Mouse (Mus musculus) left cerebral cortex, adult 2 months (tissue): ENCODE results near the gene Fgf15. TPM values are rescaled to one million over a fixed set of nuclear protein-coding genes. Genes with fewer than 3 reads are reported as not detected.
"Not testable (repeated sequence)": the region's sequence is repeated elsewhere in the genome, so short reads cannot be mapped to it uniquely, and the experiment has no call there.

Experiments
- DNase-seq, 2 experiments: peaks; one replicate each; pipeline ENCODE4 v3.0.0; 2021 to 2022; ENCODE audit warnings: low spot score in 2 of 2, mixed read lengths in 1 of 2; ENCODE audit errors: extremely low spot score in 1 of 2
- H3K27ac ChIP-seq: fragments of 200-600 bp; 2 replicates; pipeline ENCODE4 v1.8.1; 2022
- H3K4me3 ChIP-seq: fragments of 200-600 bp; 2 replicates; pipeline ENCODE4 v1.8.1; 2022
- CTCF ChIP-seq: fragments of 200-600 bp; IDR thresholded peaks from 2 replicates; pipeline ENCODE4 v1.8.1; 2022; ENCODE audit warnings: antibody characterized with exemption, mild to moderate bottlenecking, moderate library complexity
- intact Hi-C: fragments of 180-260 bp; cut with DNase I; formaldehyde crosslinking; loops from one replicate; pipeline ENCODE4 v1.15.1; 2025
- total RNA-seq, 2 experiments: library from RNA; stranded (reverse); gene quantifications; 2 replicates each; pipeline ENCODE4 v1.2.3; 2021

Fgf15 gene
- total RNA-seq, 2 experiments from 2014 or later, result not detected

- H3K4me3 ChIP-seq, result no peak overlapping the region
- no peak for DNase-seq
- peak; percentile 67 for TF ChIP-seq CTCF
- H3K27ac ChIP-seq, result no peak overlapping the region
- intact Hi-C loops, result loop anchor here (2.0 kb wide), 2 partner anchors 47 to 55 kb away; partner anchors contain the start of genes Fgf3 and Fgf4
Observed at GRCm38 (mm10) chr7:144894191-144894590, 2.1 kb upstream of the Fgf15 start.

GRCm38 (mm10) chr7:144894706-144895105 is 1.6 kb upstream of the Fgf15 start:
- no peak for DNase-seq
- H3K4me3 ChIP-seq, result no peak overlapping the region
- no peak for TF ChIP-seq CTCF
- H3K27ac ChIP-seq, result no peak overlapping the region
- intact Hi-C loops, result loop anchor here (2.0 kb wide), 2 partner anchors 48 to 56 kb away; partner anchors contain the start of genes Fgf3 and Fgf4

- Histone ChIP-seq H3K4me3 (peak overlapping the region; percentile 17), H3K27ac (no peak overlapping the region)
- intact Hi-C loops, result loop anchor here (1.0 to 2.0 kb wide), 4 partner anchors 49 to 309 kb away; partner anchors contain the start of genes Fgf3 and Fgf4
- DNase-seq, result peak; percentile 73
- TF ChIP-seq CTCF, result peak; percentile 74
Observed at GRCm38 (mm10) chr7:144895305-144896111, 823 bp upstream of the Fgf15 start.

GRCm38 (mm10) chr7:144898506-144898905 is 2.2 kb downstream of the Fgf15 start:
- DNase-seq, result no peak
- H3K4me3 ChIP-seq, result no peak overlapping the region
- no peak overlapping the region for H3K27ac ChIP-seq
- no peak for TF ChIP-seq CTCF
- intact Hi-C loops, result no loop called here

- H3K4me3 ChIP-seq, intact Hi-C loops, DNase-seq, H3K27ac ChIP-seq: not testable (repeated sequence)
- peak; percentile 21 for TF ChIP-seq CTCF
Observed at GRCm38 (mm10) chr7:144905514-144905913, 9.2 kb downstream of the Fgf15 start.

- intact Hi-C loops, result no loop called here
- Histone ChIP-seq H3K4me3 (peak overlapping the region; percentile 19; the same call in 1 of the 2 replicates), H3K27ac (no peak overlapping the region)
- peak; percentile 93 for TF ChIP-seq CTCF
- peak; percentile 60 to 69 for DNase-seq
Observed at GRCm38 (mm10) chr7:144906708-144907397, 10.5 kb downstream of the Fgf15 start.

- Histone ChIP-seq H3K27ac (no peak overlapping the region), H3K4me3 (no peak overlapping the region)
- no peak for DNase-seq
- intact Hi-C loops, result no loop called here
- TF ChIP-seq CTCF, result peak; percentile 40
Observed at GRCm38 (mm10) chr7:144907793-144908192, 11.5 kb downstream of the Fgf15 start.

- peak in 1 of 2 experiments; percentile 35 for DNase-seq
- Histone ChIP-seq H3K27ac (no peak overlapping the region), H3K4me3 (0 out of 2 replicates have a peak overlapping the region, but pooled peaks have one; percentile 9)
- intact Hi-C loops, result no loop called here
- no peak; the same call in 1 of the 2 replicates for TF ChIP-seq CTCF
Observed at GRCm38 (mm10) chr7:144908705-144909104, 12.4 kb downstream of the Fgf15 start.

GRCm38 (mm10) chr7:144911121-144911520 is 14.8 kb downstream of the Fgf15 start:
- no peak overlapping the region for H3K4me3 ChIP-seq
- intact Hi-C loops, result loop anchor here (5.0 kb wide), 1 partner anchor 439 kb away; the partner anchor contains the start of gene Cttn
- no peak for TF ChIP-seq CTCF
- no peak overlapping the region for H3K27ac ChIP-seq
- DNase-seq, result peak in 1 of 2 experiments; percentile 49

GRCm38 (mm10) chr7:144912897-144913296 is 16.6 kb downstream of the Fgf15 start:
- no peak for DNase-seq
- intact Hi-C loops, result loop anchor here (5.0 kb wide), 1 partner anchor 441 kb away; the partner anchor contains the start of gene Cttn
- no peak for TF ChIP-seq CTCF
- no peak overlapping the region for H3K4me3 ChIP-seq
- H3K27ac ChIP-seq, result no peak overlapping the region

- Histone ChIP-seq H3K27ac (peak overlapping the region; percentile 89), H3K4me3 (peak overlapping the region; percentile 94)
- intact Hi-C loops, result loop anchor here (5.0 kb wide), 1 partner anchor 442 kb away; the partner anchor contains the start of gene Cttn
- DNase-seq, result peak; percentile 86
- peak; percentile 55 for TF ChIP-seq CTCF
Observed at GRCm38 (mm10) chr7:144914296-144914947, 18.1 kb downstream of the Fgf15 start.
